Mouse (Mus musculus) embryo, embryonic 9.5 days (tissue): ENCODE data around the gene Zfp157.
"Not testable (repeated sequence)": the region's sequence is repeated elsewhere in the genome, so short reads cannot be mapped to it uniquely, and the experiment has no call there.

Experiments
- DNase-seq: peaks from one replicate; pipeline ENCODE4 v3.0.0-alpha.2; 2017; ENCODE audit errors: extremely low spot score

Zfp157 gene

GRCm38 (mm10) chr5:138441286-138442194 lies at the start of gene Zfp157:
Zfp157 (plus strand) TSS chr5:138441468.
- peak; percentile 89 for DNase-seq

GRCm38 (mm10) chr5:138397795-138398337 lies 43.4 kb upstream of the Zfp157 start:
- DNase-seq: no peak

- not testable (repeated sequence) for DNase-seq
Observed at GRCm38 (mm10) chr5:138400431-138400830, 40.8 kb upstream of the Zfp157 start.

GRCm38 (mm10) chr5:138458371-138458770 lies 17.1 kb downstream of the Zfp157 start:
- DNase-seq: no peak

- no peak for DNase-seq
Observed at GRCm38 (mm10) chr5:138459107-138459506, 17.8 kb downstream of the Zfp157 start.

- DNase-seq: peak; percentile 31
Observed at GRCm38 (mm10) chr5:138473601-138474000, 32.3 kb downstream of the Zfp157 start.

GRCm38 (mm10) chr5:138504548-138504947 lies 63.3 kb downstream of the Zfp157 start:
- not testable (repeated sequence) for DNase-seq
